Mouse (Mus musculus): ENCODE measurements at regions not wholly inside any gene's neighbourhood (a gene's known extent, or its start where the extent isn't known, plus 50 kb on each side); places are given as distances from the start of the nearest gene placed in this dataset.

DNA sequence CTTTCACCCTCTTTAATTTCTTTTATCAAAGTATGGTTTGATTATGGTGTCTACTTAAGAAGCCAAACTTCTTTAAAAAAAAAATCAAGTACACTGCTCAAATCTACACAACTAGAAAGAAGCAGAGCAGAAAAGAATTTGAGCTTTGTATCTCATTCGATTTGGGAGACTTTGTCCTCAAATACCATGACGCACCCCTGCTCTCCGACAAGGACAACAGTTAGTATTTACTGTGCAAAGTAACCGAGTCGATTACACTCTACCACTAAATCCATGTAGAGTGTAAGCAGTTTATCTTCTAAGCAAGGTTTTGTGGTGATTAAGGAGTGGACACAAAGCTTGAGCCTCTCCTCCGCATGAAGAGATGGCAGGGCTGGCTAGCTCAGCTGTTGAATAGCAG lies 79.6 kb downstream of the Csl start:
- DNase-seq: no peak

DNA sequence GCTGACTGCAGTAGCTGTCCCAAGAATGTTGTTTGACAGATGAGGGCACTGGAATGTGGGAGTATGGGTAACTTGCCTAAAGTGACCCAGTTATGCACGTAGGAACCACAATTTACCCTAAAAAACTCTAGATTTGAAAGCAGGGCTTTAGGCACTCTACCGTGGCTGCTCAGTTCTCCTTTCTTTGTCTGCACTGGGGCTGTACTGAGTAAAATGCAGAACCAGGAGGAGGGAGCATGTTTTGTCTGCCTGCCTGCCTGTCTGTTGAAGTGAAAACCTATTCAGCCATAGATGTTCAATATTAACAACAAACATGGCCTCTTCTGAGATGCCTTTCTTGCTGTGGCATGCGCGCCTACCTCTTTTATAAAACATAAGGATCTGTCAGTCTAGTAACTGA lies 77.5 kb downstream of the Csl start:
- no peak for DNase-seq

DNA sequence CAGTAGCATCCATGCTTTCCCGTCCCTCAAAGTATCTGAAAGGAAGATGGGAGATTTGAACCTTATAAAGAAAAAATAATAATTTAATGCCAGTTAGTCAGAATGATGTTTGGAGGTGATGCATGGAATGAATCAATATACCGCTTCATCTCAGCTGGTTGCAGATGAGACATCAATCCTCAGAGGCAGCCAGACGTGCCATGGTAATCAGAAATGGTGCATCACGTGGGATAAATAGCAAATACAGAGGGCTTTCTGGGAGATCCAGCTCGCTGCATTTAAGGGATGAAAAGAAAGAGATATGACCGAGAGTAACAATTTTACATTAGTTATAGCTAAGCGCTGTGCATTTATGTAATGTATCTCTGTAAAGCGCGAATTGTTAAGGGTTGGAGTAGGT lies 77.1 kb downstream of the Csl start:
- DNase-seq: no peak

DNA sequence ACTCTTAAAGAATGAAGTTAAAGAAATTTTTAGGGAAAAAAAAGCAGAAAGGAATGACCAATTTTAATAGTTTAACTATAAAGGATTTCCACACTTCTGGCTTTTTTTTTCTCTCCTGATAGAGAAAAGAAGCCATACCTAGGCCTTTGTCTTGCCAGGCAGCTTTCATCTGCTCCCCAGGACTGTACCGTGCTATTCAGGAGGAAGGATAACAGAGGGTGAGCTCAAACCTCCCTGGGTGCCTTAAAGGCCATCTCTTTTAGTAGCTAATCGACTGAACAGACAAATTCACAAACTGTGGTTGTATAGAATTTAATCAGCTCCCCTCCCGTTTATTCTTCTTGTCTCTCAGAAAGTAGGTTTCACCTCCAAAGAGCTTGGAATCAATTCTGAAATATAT lies 76.1 kb downstream of the Csl start:
- DNase-seq: no peak

DNA sequence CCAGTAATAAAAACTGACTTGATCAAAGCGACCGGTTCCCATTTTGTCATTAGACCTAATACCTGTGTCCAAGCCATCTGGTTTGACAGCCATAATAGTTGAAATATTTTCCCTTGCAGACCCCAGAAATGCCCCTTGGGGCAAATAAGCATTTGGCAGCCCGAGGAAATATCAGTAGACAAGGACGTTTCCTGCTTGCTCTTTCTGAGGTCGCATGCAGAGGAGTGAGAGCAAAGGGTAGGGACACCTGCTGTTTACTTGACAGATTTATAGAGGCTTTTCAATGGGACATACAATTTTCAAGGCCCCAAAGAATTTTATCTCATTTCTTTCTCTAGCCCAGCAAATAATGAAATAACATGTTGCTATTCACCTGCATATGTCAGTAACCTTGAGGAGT lies 73.5 kb downstream of the Csl start:
- no peak for DNase-seq

DNA sequence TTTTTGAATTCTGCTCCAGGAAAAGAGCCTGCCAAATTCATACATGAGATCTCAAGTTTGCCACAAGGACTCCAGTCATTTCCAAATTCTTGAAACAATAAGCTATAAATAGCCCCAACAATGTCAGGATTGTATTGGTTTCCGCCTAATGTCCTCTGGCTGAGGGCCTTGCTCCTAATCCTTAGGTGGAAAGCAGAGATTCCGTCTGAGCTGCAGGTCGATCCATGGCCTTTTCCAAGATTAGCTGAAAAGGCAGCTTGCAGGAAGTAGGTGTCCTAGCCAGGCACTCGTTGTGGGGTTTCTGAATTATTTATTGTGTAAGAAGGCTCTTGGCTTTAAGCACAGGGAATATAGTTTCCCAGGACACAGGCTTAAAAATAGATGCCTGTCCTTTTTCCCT lies 72.4 kb downstream of the Csl start:
- no peak for DNase-seq

DNA sequence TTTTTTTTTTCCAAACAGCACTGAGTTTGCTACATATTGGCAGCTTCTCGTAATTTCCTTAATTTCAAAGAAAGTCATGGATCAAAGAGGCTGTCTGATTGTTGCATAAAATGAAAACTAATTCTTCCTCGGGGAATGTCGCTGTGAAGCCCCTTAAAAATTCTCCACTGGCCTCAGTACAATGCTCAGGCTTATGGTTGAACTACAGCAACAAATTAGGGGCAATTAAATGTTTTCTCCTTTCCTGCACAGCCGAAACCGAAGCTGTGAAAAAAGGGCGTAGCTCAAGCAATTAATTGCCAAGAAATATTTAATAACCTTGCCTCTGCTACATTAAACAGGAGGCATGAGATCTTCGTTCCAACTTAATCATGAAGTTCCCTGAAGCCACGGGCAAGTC lies 61.8 kb downstream of the Csl start:
- no peak for DNase-seq

DNA sequence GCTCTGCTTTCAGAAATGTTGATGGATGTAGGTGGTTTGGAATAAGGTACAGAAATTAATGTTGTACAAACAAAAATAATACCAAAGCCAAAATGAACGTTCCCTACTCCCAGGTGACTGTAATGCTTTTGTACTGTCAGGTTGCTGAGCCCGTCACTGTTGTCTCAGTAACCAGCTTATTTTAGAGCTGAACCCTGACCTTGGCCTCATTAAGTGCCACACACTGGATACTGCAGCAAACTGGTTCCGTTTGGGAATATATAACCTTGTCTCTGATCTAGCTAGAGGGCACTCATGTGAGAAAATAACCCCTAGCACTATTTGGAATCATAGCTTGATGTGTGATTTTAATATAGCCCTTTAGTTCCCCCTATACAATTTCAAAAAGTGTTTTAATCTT lies 60.0 kb downstream of the Csl start:
- DNase-seq: no peak

DNA sequence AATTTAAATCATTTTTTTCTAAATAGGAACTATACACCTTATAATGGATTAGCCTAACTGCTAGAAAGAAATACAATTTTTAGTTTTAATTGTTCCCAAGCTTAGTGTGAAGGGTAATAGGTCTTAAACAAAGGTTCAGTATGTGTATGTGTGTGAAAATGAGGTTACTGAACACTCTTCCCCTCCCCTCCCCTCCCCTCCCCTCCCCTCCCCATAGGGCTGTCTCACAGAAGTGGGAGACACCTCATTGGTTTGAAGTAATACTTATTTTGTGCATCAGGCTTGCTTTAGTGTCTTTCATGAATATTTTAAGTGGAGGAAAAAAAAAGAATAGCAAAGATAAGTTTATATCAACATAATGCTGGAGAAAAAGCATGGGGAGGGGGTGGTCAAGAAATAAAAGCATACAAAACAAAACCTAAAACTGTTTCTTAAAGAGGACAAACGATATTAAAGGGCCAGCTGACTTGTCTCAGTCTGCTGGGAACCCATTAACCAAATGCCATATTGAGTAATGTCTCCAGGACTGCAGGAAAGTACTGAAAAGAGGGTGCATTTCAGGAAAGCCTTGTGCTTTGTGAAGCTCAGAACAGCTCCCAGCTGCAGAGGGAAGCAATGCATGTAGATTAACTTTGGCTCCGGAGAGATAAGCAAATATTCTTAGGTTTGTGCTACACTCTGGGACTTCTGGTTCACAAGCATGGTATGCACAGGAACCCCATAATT lies 59.2 kb downstream of the Csl start:
- DNase-seq: no peak
